Mouse (Mus musculus) inflammation-experienced regulatory T-cells, adult 16 weeks (primary cell): Measurements from ENCODE around the gene Stim2. TPM values are rescaled to one million over a fixed set of nuclear protein-coding genes. Genes with fewer than 3 reads are reported as not detected.

Experiments used
- polyA plus RNA-seq: library from polyadenylated mRNA; unstranded; fragments of 100-300 nt; shearing (Covaris generic); gene quantifications from one replicate; pipeline ENCODE4 v1.2.1, GENCODE M21; 2017

Stim2 gene
- 11.4 TPM for polyA plus RNA-seq

GRCm38 (mm10) chr5:53998146-53998742 lies at the start of gene Stim2:
Gene Stim2 (plus strand): TSS chr5:53998499.

Other genes starting within 250 kb of the Stim2 start
- gene Tbc1d19, start 188.9 kb upstream of the Stim2 start, polyA plus RNA-seq: 8.5 TPM